Mouse (Mus musculus) liver, embryonic 15.5 days (tissue): ENCODE measurements around the gene Ell3. TPM values are rescaled to one million over a fixed set of nuclear protein-coding genes. Genes with fewer than 3 reads are reported as not detected.

Experiments
- ATAC-seq: fragments of 200-750 bp; cut with Nextera tagmentation; 2 replicates; pipeline ENCODE4 v1.8.0; 2017; ENCODE audit warnings: moderate number of reproducible peaks, mild to moderate bottlenecking, moderate library complexity; ENCODE audit not compliant: insufficient read depth
- H3K27ac ChIP-seq: fragments of 300-500 bp; sonication (generic); replicated peaks from 2 replicates; pipeline ENCODE4 v1.5.1; 2015; ENCODE audit warnings: mild to moderate bottlenecking, inconsistent platforms
- H3K27me3 ChIP-seq: fragments of 300-500 bp; sonication (generic); 2 replicates; pipeline ENCODE4 v1.6.1; 2015; ENCODE audit warnings: mild to moderate bottlenecking, inconsistent platforms
- H3K36me3 ChIP-seq: fragments of 300-500 bp; sonication (generic); replicated peaks from 2 replicates; pipeline ENCODE4 v1.6.1; 2015; ENCODE audit warnings: moderate library complexity, mild to moderate bottlenecking, inconsistent platforms
- H3K4me1 ChIP-seq: fragments of 300-500 bp; sonication (generic); replicated peaks from 2 replicates; pipeline ENCODE4 v1.6.1; 2015; ENCODE audit warnings: inconsistent platforms
- H3K4me2 ChIP-seq: fragments of 300-500 bp; sonication (generic); 2 replicates; pipeline ENCODE4 v1.6.1; 2015; ENCODE audit warnings: moderate library complexity, mild to moderate bottlenecking, inconsistent platforms
- H3K4me3 ChIP-seq: fragments of 300-500 bp; sonication (generic); replicated peaks from 2 replicates; pipeline ENCODE4 v1.5.1; 2015; ENCODE audit warnings: mild to moderate bottlenecking, inconsistent platforms
- H3K9ac ChIP-seq: fragments of 300-500 bp; sonication (generic); 2 replicates; pipeline ENCODE4 v1.6.1; 2015; ENCODE audit warnings: moderate library complexity, mild to moderate bottlenecking, inconsistent platforms
- H3K9me3 ChIP-seq: fragments of 300-500 bp; sonication (generic); replicated peaks from 2 replicates; pipeline ENCODE4 v1.6.1; 2016; ENCODE audit warnings: inconsistent platforms
- WGBS: fragments of 180-500 bp; shearing (Covaris S2); methylation state at CpG from one replicate; pipeline ENCODE4 v1.1.7; 2015; ENCODE audit warnings: mixed read lengths; ENCODE audit not compliant: insufficient replicate concordance; 5-methylcytosine and 5-hydroxymethylcytosine counted together
- polyA plus RNA-seq: library from polyadenylated mRNA; unstranded; fragments of >200 nt; fragmentation: Nextera tagmentation; extraction: Ambion mirVana; gene quantifications from 2 replicates; pipeline ENCODE4 v1.2.1, GENCODE M21; 2015

The Ell3 gene
- polyA plus RNA-seq, 1 experiment from 2014 or later, result 3.0 TPM

DNA sequence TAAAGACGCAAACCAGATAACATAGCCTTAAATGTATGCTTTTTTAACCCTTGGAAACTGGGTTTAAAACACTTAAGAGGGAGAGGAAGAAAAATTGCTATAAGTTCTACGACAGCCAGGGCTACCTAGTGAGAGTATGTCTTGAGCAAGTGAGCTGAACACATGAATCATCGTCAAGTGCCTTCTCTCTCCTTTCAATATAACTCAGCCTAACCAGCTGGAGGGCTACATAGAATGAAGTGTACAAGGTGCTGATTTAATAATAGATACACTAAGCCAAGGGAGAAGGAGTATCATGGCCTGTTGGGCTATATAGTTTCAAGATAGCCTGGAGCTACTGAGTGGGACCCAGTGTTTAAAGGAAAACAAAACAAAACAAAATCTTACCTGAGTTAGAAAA lies 25.6 kb downstream of the Ell3 start:
- Histone ChIP-seq H3K9me3 (no peaks in the 10 kb centered on the region), H3K4me3 (no peak overlapping the region), H3K9ac (no peak overlapping the region), H3K27me3 (no peaks in the 10 kb centered on the region), H3K4me2 (no peak overlapping the region), H3K4me1 (peaks cover 33% of the 10 kb centered on the region), H3K27ac (no peak overlapping the region), H3K36me3 (peaks cover 61% of the 10 kb centered on the region)
- ATAC-seq, result no peak
- WGBS, result 84% methylated on average over 3 of the region's 3 CpGs

DNA sequence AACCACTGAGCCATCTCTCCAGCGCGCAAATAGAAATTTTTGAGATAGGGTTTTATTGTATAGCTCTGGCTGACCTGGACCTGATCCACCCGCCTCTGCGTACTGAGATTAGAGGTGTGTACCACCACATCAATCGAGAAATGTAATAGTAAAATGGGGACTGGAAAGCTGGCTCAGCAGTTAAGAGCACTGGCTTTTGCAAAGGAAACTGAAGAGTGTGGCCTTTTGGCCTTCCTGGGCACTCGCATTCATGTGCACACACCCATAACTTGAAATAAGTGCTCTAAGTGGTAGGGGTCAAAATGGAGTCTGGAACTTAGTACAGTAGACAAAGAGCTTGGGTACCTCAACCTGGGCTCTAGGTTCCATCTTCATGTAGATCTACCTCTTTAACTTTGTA lies 27.7 kb downstream of the Ell3 start:
- Histone ChIP-seq H3K9ac (no peak overlapping the region), H3K36me3 (peaks cover 42% of the 10 kb centered on the region), H3K27ac (no peak overlapping the region), H3K4me3 (no peak overlapping the region), H3K9me3 (no peaks in the 10 kb centered on the region), H3K4me1 (peaks cover 47% of the 10 kb centered on the region), H3K4me2 (peak overlapping the region; percentile 89; the same call in 1 of the 2 replicates), H3K27me3 (no peaks in the 10 kb centered on the region)
- no peak for ATAC-seq
- 71% methylated on average over 6 of the region's 6 CpGs for WGBS

DNA sequence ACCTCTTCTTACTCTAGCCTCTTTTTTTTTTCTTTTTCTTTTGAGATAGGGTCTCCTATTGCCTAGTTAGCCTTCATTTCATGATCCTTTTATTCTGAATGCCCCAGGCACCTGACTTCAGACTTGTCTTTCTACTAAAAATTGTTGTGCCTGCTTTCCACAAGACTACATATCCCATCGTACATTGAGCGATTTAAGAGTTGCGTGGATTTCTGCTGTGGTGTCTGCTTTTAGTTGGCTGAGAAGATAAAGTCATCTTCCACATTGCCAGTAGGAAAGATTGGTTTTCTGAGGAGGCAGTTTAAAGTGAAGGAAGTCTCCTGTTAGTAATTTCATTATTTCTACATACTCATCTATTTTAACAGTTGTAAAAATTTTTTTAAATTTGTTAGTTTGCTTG lies 28.5 kb downstream of the Ell3 start:
- Histone ChIP-seq H3K4me1 (peaks cover 47% of the 10 kb centered on the region), H3K27me3 (no peaks in the 10 kb centered on the region), H3K9me3 (no peaks in the 10 kb centered on the region), H3K36me3 (peaks cover 38% of the 10 kb centered on the region), H3K27ac (no peak overlapping the region), H3K9ac (no peak overlapping the region), H3K4me2 (peak overlapping the region; percentile 89), H3K4me3 (peak overlapping the region; percentile 100)
- 67% methylated on average over 3 of the region's 3 CpGs for WGBS
- ATAC-seq, result no peak

DNA sequence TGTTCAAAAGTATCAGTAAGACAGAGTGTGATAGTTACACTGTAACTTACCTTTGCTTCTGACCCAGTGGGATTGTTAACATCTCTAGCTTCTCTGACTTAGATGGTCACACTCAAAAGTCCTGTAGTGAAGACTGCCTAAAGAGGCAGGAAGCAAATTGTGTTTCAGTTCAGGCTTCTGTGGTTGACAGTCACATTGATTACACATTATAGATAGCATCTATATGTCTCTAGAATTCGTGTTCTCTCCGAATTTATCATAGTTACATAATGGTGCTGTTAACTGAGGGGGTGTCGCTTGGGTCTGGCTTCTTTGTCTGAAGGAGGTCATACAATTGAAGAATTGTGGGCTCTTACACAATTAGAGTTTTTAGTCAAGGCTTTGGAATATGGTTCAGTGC lies 29.0 kb downstream of the Ell3 start:
- WGBS, result 17% methylated on average over 3 of the region's 3 CpGs
- H3K4me2 ChIP-seq, result peak overlapping the region; percentile 89
- ATAC-seq, result no peak
- no peaks in the 10 kb centered on the region for H3K27me3 ChIP-seq
- no peak overlapping the region for H3K27ac ChIP-seq
- peaks cover 47% of the 10 kb centered on the region for H3K4me1 ChIP-seq
- H3K36me3 ChIP-seq, result peaks cover 35% of the 10 kb centered on the region
- H3K9ac ChIP-seq, result no peak overlapping the region
- peak overlapping the region; percentile 100 for H3K4me3 ChIP-seq
- H3K9me3 ChIP-seq, result no peaks in the 10 kb centered on the region

DNA sequence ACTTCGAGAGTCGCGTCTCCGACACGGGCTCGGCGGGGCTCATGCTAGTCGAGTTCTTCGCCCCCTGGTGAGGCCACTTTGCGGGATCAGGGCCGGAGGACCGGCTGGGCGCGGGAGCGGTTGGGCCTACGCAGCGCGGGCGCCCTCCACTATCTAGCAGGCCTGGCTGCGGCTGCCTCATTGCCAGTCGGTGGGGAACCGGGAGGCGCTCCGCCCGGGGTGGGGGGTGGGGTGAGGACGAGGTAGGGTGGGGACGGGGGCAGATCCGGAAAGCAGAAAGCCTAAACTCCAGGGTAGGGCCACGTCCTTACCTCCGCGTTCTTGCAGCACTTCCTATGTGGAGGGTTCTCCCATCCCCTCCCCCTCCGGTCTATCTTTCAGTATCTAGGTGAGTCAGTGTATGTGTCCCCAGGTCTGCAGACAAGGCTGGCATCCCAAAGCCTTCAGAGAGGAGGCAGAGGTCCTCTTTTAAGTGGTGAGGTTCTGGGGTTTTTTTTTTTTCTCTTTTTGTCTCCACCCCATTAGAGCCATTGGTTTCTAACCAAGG lies 29.9 kb downstream of the Ell3 start:
- WGBS, result 1% methylated on average over 32 of the region's 32 CpGs
- H3K4me2 ChIP-seq, result peak overlapping the region; percentile 89
- peaks cover 47% of the 10 kb centered on the region for H3K4me1 ChIP-seq
- H3K4me3 ChIP-seq, result peak overlapping the region; percentile 100
- no peaks in the 10 kb centered on the region for H3K9me3 ChIP-seq
- H3K36me3 ChIP-seq, result peaks cover 30% of the 10 kb centered on the region
- H3K27me3 ChIP-seq, result no peaks in the 10 kb centered on the region
- H3K9ac ChIP-seq, result peak overlapping the region; percentile 97
- H3K27ac ChIP-seq, result peak overlapping the region; percentile 95
- ATAC-seq, result peak; percentile 69

DNA sequence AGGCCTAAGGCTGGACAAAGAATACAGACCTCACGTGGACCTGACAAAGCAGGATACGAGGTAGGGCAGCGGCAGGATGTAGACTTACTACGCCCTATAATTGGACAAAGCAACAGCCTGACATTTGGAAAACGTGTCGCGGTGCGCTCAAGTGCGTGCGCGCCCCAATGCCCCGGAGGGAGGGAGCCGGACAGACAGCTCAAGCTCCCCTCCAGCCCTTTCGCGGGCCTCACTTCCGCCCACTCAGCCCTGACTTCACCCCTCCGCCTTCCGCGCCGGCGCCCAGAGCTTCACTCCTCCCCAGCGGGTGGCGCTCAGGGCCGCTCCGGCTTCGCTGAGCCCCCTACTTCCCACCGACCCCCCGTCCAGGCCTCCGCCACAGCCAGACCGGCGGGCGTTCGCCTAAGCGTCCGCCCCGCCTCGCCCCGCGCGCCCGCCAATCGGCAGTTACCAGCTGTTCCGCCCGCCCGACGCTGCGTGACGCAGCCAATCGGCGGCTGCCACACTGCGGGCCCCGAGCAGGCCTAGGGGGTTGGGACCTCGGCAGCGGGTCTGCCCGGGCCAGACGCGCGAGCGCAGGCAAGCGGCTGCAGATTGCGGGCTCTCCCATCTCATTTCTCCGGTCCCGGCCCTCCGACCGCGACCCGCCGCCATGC lies 30.6 kb downstream of the Ell3 start, which contains the start of the genes Pdia3 and Catsper2:
Pdia3 (plus strand) TSS at position 389 of the 656 bp plus-strand sequence.
Catsper2 (minus strand) TSS at position 406 of the 656 bp plus-strand sequence.
- peak within 1 kb of the TSS; percentile 95 for H3K27ac ChIP-seq
- under 1% methylated on average over 67 of the region's 68 CpGs for WGBS
- no peaks in the 10 kb centered on the region for H3K27me3 ChIP-seq
- peak; percentile 98 for ATAC-seq
- no peaks in the 10 kb centered on the region for H3K9me3 ChIP-seq
- peak within 1 kb of the TSS; percentile 97 for H3K9ac ChIP-seq
- H3K4me1 ChIP-seq, result peaks cover 42% of the 10 kb centered on the region
- H3K4me2 ChIP-seq, result peak within 1 kb of the TSS; percentile 89
- peak within 1 kb of the TSS; percentile 100 for H3K4me3 ChIP-seq
- peaks cover 24% of the 10 kb centered on the region for H3K36me3 ChIP-seq

DNA sequence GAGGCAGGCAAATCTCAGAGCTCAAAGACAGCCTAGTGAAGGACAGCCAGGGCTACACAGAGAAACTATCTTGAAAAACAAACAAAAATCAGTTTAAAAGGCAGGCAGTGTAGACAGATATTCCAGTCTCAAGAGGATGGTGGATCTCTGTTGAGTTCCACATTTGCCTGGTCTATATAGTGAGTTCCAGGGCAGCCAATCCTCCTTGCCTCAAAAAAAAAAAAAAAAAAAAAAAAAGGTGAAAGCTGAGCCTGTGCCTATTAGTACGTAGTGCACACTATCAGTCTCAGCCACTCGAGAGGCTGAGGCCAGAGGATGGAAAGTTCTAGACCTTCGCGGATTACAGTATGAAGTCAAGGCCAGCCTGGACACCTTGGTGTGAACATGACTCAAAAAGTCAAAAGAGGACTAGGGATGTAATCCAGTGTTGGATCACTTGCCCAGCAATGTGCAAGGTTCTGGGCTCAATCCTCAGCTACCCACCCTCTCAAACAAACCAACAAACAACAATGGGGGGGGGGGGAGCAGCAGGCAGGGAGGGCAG lies 31.2 kb downstream of the Ell3 start:
- Histone ChIP-seq H3K4me2 (peak overlapping the region; percentile 89), H3K27me3 (no peaks in the 10 kb centered on the region), H3K36me3 (peaks cover 18% of the 10 kb centered on the region), H3K9me3 (no peaks in the 10 kb centered on the region), H3K4me3 (peak overlapping the region; percentile 100), H3K9ac (peak overlapping the region; percentile 90), H3K27ac (peak overlapping the region; percentile 95), H3K4me1 (peaks cover 42% of the 10 kb centered on the region)
- 5% methylated on average over 4 of the region's 4 CpGs for WGBS
- ATAC-seq, result no peak

DNA sequence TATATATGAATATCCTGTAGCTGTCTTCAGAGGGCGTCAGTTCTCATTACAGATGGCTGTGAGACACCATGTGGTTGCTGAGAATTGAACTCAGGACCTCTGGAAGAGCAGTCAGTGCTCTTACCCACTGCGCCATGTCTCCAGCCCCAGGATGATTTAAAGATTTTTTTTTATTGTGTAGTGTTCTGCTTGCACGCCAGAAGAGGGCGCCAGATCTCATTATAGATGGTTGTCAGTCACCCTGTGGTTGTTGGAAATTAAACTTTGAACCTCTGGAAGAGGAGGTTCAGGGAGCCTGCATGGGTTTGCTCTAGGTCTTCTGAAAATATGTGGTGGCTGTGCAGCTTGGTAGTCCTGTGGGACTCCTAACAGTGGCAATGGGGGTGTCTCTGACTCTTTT lies 35.9 kb downstream of the Ell3 start:
- 20% methylated on average over 4 of the region's 4 CpGs for WGBS
- H3K27me3 ChIP-seq, result no peaks in the 10 kb centered on the region

DNA sequence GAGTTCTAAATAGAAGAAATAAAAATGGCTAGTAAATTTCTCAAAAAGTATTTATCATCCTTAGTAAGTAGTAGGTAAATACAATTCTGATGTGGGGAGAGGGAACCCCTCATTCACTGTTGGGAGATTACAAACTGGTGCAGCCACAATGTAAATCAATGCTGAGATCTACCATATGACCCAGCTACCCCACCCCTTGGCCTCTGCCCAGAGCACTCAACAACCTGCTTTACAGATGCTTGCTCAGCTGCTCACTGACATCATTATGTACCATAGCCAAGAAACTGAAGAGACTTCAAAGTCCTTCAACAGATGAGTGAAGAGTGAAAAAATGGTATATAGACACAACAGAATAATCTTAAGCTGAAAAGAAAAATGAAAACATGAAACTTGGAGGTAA lies 40.8 kb downstream of the Ell3 start:
- no peak overlapping the region for H3K9ac ChIP-seq
- H3K4me3 ChIP-seq, result no peak overlapping the region
- H3K9me3 ChIP-seq, result no peaks in the 10 kb centered on the region
- no peaks in the 10 kb centered on the region for H3K4me1 ChIP-seq
- H3K27me3 ChIP-seq, result no peaks in the 10 kb centered on the region
- ATAC-seq, result no peak
- H3K27ac ChIP-seq, result no peak overlapping the region
- no peak overlapping the region for H3K4me2 ChIP-seq
- no peaks in the 10 kb centered on the region for H3K36me3 ChIP-seq

More for the DNA sequence above, 35.9 kb downstream of the Ell3 start:
- Histone ChIP-seq H3K4me3 (no peak overlapping the region), H3K27ac (no peak overlapping the region), H3K36me3 (no peaks in the 10 kb centered on the region), H3K9me3 (no peaks in the 10 kb centered on the region), H3K9ac (no peak overlapping the region), H3K4me1 (peaks cover 12% of the 10 kb centered on the region), H3K4me2 (no peak overlapping the region)
- ATAC-seq, result no peak

DNA sequence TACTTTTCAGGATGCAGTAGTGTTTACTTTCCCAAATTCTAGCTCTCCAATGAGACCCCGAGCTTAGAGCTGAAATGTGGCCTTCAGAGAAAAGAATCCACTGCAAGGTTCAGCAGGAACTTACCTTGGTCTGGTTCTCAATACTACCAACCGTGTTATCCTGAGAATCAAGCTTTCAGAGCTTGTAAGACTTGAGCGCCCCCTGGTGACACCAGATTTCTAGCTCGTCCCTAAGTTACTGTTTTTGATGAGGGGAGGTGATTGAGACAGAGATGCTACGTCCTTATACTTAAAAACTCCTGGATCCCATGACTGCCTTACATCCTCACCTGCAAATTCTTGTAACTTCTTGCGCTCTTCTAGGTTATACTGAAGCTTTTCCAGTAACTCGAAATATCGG lies 47.5 kb downstream of the Ell3 start:
- no peaks in the 10 kb centered on the region for H3K9me3 ChIP-seq
- 10% methylated on average over 8 of the region's 8 CpGs for WGBS
- H3K27ac ChIP-seq, result no peak overlapping the region
- H3K4me3 ChIP-seq, result no peak overlapping the region
- no peak overlapping the region for H3K4me2 ChIP-seq
- no peaks in the 10 kb centered on the region for H3K27me3 ChIP-seq
- H3K9ac ChIP-seq, result no peak overlapping the region
- ATAC-seq, result no peak
- no peaks in the 10 kb centered on the region for H3K4me1 ChIP-seq
- no peaks in the 10 kb centered on the region for H3K36me3 ChIP-seq
